Mouse (Mus musculus) brown adipose tissue, adult 24 weeks (tissue): Measurements from ENCODE around the gene Cttnbp2nl. TPM values are rescaled to one million over a fixed set of nuclear protein-coding genes. Genes with fewer than 3 reads are reported as not detected.

Experiments used
- H3K27ac ChIP-seq: fragments of 200-500 bp; replicated peaks from 2 replicates; pipeline ENCODE4 v1.5.1; 2012; ENCODE audit warnings: low read depth, mild to moderate bottlenecking, low read length
- H3K4me1 ChIP-seq: fragments of 200-500 bp; 2 replicates; pipeline ENCODE4 v1.6.1; 2012; ENCODE audit warnings: low read length, mixed read lengths; ENCODE audit not compliant: control insufficient read depth, insufficient read depth, insufficient read length
- H3K4me3 ChIP-seq: fragments of 200-500 bp; 2 replicates; pipeline ENCODE4 v1.5.1; 2012; ENCODE audit warnings: low read depth, mild to moderate bottlenecking, low read length, moderate library complexity; ENCODE audit not compliant: insufficient read depth
- polyA plus RNA-seq: library from polyadenylated mRNA; stranded (reverse); fragments of >200 nt; gene quantifications from 2 replicates; pipeline ENCODE4 v1.2.4, GENCODE M21; 2012; ENCODE audit not compliant: missing spikeins, insufficient read depth, insufficient read length

The Cttnbp2nl gene
- 6.3 and 10.6 TPM in 2 replicates for polyA plus RNA-seq

DNA sequence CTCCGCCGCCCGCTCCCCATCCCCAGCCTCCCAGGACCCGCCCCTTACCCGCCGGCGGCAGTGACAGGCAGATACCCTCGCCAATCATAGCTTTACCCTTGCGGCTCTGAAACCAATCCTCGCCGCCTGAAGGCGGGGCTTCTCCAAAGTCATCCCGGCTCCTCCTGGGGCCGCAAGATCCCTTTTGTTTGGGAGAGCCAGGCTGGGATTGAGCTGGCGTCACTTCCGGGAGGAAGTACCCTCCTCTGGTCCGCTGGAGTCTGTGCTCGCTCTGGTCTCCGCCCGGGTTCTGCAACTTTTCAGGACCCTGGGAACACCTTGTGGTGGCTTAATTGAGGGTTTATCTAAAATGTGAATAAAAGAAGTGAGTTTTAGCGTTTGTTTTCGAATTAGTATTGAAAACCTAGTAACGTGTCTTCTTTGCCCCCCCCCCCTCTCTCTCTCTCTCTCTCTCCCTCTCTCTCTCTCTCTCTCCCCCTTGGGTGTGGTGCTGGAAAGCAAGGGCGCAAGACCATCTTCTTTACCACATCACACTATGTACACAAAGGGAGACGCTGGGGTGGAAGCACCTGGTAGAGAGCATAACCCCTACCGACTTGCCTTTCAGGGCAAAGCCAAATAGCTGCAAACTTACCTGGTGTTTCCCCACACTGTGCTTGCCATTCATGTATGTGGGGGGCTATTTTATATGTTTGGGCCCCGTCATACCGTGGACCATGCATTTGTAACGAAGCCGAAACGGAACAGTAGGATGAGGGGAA lies at the start of gene Cttnbp2nl:
Gene Cttnbp2nl, minus strand, starts transcription at position 210 of the 761 bp plus-strand sequence.
- Histone ChIP-seq H3K27ac (peak within 1 kb of the TSS; percentile 92), H3K4me3 (peak within 1 kb of the TSS; percentile 94), H3K4me1 (peaks cover 20% of the 10 kb centered on the region)

DNA sequence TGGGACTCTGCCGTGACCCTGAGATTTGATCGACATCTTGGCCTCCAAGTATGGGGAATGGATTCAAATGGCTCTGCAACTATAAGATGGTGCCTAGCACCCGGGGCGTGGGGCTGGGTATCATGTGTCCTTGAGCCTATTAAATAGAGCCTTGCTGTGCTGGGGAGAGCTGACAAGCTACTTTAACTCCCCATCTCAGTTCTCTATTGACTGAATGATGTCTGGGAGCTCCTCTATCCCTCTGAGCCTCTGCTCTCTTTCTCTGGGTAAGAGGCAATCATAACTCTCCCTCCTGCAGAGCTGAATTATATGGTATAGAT lies 47.3 kb upstream of the Cttnbp2nl start:
- Histone ChIP-seq H3K27ac (no peak overlapping the region), H3K4me3 (no peak overlapping the region), H3K4me1 (no peaks in the 10 kb centered on the region)

DNA sequence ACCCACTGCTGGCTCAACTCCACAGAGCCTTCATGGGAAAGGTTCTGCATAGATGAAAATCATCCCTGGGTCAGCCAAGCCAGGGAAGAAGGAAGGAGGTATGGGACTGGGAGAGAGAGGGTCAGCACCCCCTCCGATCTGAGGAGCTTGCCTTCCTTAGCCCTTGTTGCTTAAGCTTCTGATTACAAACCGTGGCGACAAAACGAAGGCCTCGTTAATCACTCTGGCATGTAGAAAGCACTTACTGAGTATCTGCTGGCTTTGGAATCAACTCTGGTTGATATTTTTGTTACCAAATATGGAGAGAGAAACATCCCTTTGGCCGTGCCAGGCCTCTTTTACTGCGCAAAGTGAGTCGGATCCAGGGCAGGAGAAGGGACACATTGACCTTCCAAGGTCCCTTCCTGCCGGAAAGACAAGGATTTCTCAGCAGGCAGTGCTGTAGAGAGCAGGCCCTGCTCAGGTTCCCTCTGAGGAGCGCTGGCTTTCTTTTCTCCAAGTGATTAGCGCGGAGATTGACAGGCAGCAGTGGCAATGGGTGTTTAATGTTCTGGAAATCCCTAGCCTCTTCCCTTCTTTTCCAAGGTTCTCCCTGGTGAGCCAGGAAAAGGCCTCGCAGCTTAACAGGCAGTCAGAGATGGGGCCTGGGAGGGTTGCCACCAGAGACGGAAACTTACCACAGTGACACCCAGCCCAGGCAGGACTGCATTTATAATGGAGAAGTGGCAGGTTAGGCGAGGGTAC lies 46.8 kb upstream of the Cttnbp2nl start:
- Histone ChIP-seq H3K4me3 (no peak overlapping the region), H3K27ac (no peak overlapping the region), H3K4me1 (no peaks in the 10 kb centered on the region)

DNA sequence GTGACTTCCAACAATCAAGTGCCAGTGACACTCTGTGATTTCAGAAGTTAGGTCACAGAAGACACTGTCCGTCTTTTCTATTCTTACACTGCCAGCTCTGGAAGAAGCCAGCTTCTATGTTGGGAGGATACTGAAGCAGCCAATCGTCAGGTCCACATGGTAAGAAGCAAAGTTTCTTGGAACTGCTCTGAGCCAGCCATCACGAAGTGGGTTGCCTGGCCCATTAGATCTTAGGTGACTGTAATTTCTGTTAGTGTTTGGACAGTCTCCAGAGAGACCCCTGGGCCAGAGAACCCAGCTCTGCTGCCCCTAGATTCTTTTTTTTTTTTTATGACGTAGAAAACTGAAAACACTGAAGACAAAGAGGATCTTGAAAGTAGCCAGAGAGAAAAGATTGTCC lies 44.6 kb upstream of the Cttnbp2nl start:
- Histone ChIP-seq H3K4me1 (no peaks in the 10 kb centered on the region), H3K4me3 (no peak overlapping the region), H3K27ac (no peak overlapping the region)

- Histone ChIP-seq H3K4me1 (no peaks in the 10 kb centered on the region), H3K27ac (no peak overlapping the region), H3K4me3 (no peak overlapping the region)
Observed at GRCm38 (mm10) chr3:105095026-105095425, 42.1 kb upstream of the Cttnbp2nl start.

- H3K4me3 ChIP-seq: no peak overlapping the region
- H3K4me1 ChIP-seq: no peaks in the 10 kb centered on the region
- H3K27ac ChIP-seq: no peak overlapping the region
Observed at GRCm38 (mm10) chr3:105094448-105094847, 41.5 kb upstream of the Cttnbp2nl start.

DNA sequence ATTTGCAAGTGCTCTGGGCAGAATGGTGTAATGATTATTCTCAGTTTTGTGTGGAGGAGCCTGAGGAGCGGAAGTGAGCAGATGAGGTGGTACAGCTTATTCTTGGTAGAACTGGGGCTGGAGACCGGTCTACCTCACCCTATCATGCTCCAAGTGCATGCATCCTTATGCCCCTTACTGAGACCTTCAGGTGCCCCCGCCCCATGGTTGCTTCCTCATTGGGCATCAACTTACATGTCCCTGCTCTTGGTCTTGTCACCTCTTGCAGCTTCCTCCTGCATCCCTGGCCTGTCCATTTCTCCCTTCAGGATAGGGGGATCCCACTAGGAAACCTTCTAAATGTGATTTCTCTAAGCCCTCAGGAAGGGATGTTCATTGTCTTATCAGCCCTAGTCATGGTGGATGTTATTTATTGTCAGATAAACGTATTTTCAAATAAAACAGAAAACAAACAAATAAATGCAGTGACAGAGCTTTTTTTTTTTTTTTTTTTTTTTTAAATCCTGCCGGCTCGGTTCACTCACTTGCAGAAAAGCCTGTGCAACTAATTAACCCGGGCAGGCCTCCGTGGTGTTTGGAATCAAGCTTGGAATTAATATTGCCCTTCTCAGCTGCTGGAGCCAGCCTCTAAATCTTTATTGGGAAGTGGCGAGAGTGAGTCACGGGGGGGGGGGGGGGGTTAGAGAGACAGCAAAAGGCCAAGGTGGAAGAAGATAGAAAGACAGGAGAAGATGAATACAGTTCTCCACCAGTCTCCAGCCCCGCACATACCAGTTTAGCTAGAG lies 40.0 kb upstream of the Cttnbp2nl start:
- H3K27ac ChIP-seq: no peak overlapping the region
- peaks cover 2% of the 10 kb centered on the region; the same call in 1 of the 2 replicates for H3K4me1 ChIP-seq
- no peak overlapping the region for H3K4me3 ChIP-seq

DNA sequence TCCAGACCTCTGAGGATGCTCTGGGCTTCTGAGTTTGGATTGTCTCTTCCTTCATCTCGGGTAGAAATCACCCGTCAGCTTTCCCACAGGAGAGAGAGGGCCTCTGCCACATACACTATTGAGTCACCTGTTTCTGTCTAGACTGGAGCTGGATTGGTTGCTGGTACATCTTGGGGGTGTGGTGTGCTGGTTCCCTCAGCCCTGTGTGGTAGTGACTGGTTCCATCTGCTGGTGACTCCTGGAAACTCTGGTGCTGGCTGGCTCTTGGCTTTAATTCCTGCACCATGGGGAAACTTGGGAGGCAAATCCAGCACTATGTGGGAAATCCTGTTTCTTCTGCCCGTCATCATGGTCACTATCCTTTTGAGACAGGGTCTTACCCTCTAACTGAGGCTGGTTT lies 38.0 kb upstream of the Cttnbp2nl start:
- no peak overlapping the region for H3K4me3 ChIP-seq

DNA sequence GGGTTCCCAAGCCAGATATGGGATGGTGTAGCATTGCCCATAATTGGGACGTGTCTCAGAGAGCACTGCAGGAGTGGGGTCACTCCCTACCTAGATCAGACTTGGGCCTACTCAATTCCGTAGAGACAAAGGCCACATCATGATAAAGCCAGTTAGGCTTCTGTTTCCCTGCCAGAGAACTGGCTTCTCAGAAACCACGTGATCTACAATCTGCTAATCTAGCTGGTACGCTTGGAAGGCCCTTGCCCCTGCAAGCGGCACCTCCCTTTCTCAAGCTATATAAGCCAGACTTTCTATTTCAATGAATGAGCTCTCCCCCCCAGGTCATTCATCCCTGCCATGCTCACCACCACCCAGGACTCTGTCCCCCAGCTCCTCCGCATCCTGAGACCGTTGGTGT lies 37.2 kb upstream of the Cttnbp2nl start:
- Histone ChIP-seq H3K4me1 (peaks cover 6% of the 10 kb centered on the region; the same call in 1 of the 2 replicates), H3K4me3 (no peak overlapping the region), H3K27ac (no peak overlapping the region)

More for the DNA sequence above, 38.0 kb upstream of the Cttnbp2nl start:
- Histone ChIP-seq H3K27ac (no peak overlapping the region), H3K4me1 (peaks cover 6% of the 10 kb centered on the region; the same call in 1 of the 2 replicates)

- H3K27ac ChIP-seq: no peak overlapping the region
- no peak overlapping the region for H3K4me3 ChIP-seq
- H3K4me1 ChIP-seq: peaks cover 6% of the 10 kb centered on the region; the same call in 1 of the 2 replicates
Observed at GRCm38 (mm10) chr3:105088638-105089037, 35.7 kb upstream of the Cttnbp2nl start.

DNA sequence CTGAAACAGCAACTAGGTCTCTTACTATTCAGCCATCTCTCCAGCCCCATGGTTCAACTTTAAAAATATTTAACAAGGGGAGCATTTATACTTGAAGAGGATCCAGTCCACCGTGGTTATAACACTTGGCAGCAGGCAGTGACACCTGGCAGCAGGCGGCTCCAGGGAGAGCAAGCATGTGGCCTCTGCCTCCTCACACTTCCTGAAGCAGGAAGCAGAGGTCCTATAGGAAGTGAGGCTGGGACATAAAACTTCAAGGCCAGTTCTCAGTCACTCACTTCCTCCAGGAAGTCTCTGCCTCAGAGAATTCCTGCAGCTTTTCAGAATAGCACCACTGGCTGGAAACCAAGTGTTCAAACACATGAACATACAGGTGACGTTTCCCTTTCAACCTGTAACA lies 34.4 kb upstream of the Cttnbp2nl start:
- H3K4me1 ChIP-seq: peaks cover 6% of the 10 kb centered on the region; the same call in 1 of the 2 replicates
- no peak overlapping the region for H3K4me3 ChIP-seq
- H3K27ac ChIP-seq: no peak overlapping the region

DNA sequence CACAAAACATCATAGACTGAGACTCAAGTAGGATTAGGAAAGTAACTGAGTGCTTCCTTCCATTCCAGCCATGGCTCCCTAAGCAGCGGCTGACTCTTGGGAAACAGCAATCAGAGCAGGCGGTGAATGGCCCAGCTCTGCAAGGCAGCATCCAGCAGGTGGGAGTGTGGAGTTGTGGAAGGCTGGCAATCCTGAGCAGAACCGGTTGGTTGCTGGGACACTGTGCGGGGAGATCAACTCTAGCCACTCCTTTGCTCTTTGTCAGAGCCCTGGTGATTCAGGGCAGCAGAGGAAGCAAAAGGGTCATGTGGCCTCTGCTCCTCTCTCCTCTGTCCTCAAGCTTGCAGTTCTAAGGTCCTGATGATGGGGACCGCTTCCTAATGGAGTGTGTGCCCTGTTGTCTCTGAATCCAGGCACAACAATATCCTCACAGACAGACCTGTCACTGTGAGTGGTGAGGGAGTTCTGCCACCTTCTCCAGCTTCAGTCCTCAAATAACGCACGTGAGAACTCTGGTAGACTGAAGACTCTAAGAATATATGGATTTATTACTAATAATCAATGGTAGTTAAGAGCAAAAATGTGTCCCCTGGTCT lies 25.4 kb upstream of the Cttnbp2nl start:
- Histone ChIP-seq H3K4me1 (no peaks in the 10 kb centered on the region), H3K27ac (no peak overlapping the region), H3K4me3 (no peak overlapping the region)

GRCm38 (mm10) chr3:105075796-105076195 lies 22.9 kb upstream of the Cttnbp2nl start:
- H3K27ac ChIP-seq: no peak overlapping the region
- no peak overlapping the region for H3K4me3 ChIP-seq
- no peaks in the 10 kb centered on the region for H3K4me1 ChIP-seq

- Histone ChIP-seq H3K27ac (no peak overlapping the region), H3K4me3 (no peak overlapping the region), H3K4me1 (no peaks in the 10 kb centered on the region)
Observed at GRCm38 (mm10) chr3:105072536-105072935, 19.6 kb upstream of the Cttnbp2nl start.

GRCm38 (mm10) chr3:105071251-105071650 lies 18.3 kb upstream of the Cttnbp2nl start:
- Histone ChIP-seq H3K4me1 (no peaks in the 10 kb centered on the region), H3K4me3 (no peak overlapping the region), H3K27ac (no peak overlapping the region)
